20 mouse cellular contexts compared by ENCODE assay signal in genomic region chr10:51793876-51794275, GRCm38 (mm10).
DNase-seq lines count a peak whose midpoint lies in the region; ATAC-seq and TF ChIP-seq lines count a peak whose summit lies in the region.
"Had no signal": no experiment of that assay in that cellular context is flagged by ENCODE, and none has a peak within 500 bp of the region (broad histone marks: within the 10 kb centered on the region; RNA-seq: fewer than 3 reads in every experiment).

No protein-coding gene starts in this region.

- H3K4me2 ChIP-seq in hindbrain, postnatal 0 days (ENCODE audit: low read depth, low read length) = no peak overlapping the region
- H3K4me2 ChIP-seq in hindbrain, embryonic 12.5 days (replicated peaks) = no peak overlapping the region
- H3K4me2 ChIP-seq: forebrain, embryonic 13.5 days; lung, embryonic 14.5 days; stomach, embryonic 15.5 days had no signal

- no peak overlapping the region for H3K9ac ChIP-seq in hindbrain, postnatal 0 days (replicated peaks; ENCODE audit: low read length)
- H3K9ac ChIP-seq in hindbrain, embryonic 12.5 days = no peak overlapping the region
- H3K9ac ChIP-seq: forebrain, embryonic 13.5 days; lung, embryonic 14.5 days; stomach, embryonic 15.5 days had no signal

- 58% methylated on average over 7 of the region's 7 CpGs for WGBS in hindbrain, postnatal 0 days
- WGBS in hindbrain, embryonic 12.5 days = 93% methylated on average over 7 of the region's 7 CpGs

- H3K4me1 ChIP-seq in hindbrain, postnatal 0 days (ENCODE audit: insufficient read depth, low read length) = no peaks in the 10 kb centered on the region
- no peaks in the 10 kb centered on the region for H3K4me1 ChIP-seq in hindbrain, embryonic 12.5 days
- H3K4me1 ChIP-seq: embryonic facial prominence, embryonic 10.5 days; forebrain, embryonic 13.5 days; stomach, embryonic 15.5 days had no signal

- H3K27me3 ChIP-seq in hindbrain, postnatal 0 days (ENCODE audit: insufficient read depth, low read length) = no peaks in the 10 kb centered on the region
- no peaks in the 10 kb centered on the region for H3K27me3 ChIP-seq in hindbrain, embryonic 12.5 days
- H3K27me3 ChIP-seq: CH12.LX; forebrain, embryonic 13.5 days; stomach, embryonic 15.5 days had no signal

- no peak for TF ChIP-seq CTCF in hindbrain, postnatal 0 days (IDR thresholded peaks at IDR 0.05; ENCODE audit: low read depth)

- H3K9me3 ChIP-seq in hindbrain, postnatal 0 days (ENCODE audit: low read length) = no peaks in the 10 kb centered on the region
- no peaks in the 10 kb centered on the region for H3K9me3 ChIP-seq in hindbrain, embryonic 12.5 days (replicated peaks)
- H3K9me3 ChIP-seq: embryonic facial prominence, embryonic 10.5 days; forebrain, embryonic 13.5 days; stomach, embryonic 15.5 days had no signal

- ATAC-seq in hindbrain, postnatal 0 days = no peak
- ATAC-seq in hindbrain, embryonic 12.5 days (ENCODE audit: low FRiP score) = no peak
- no peak for ATAC-seq in monocyte, adult 5-6 weeks (replicated peaks; ENCODE audit: insufficient number of reproducible peaks, low FRiP score, low TSS enrichment, poor library complexity, severe bottlenecking)
- ATAC-seq: forebrain, embryonic 13.5 days; midbrain, embryonic 16.5 days had no signal

- no peak overlapping the region for H3K4me3 ChIP-seq in hindbrain, postnatal 0 days (ENCODE audit: low read length)
- H3K4me3 ChIP-seq in hindbrain, embryonic 12.5 days = no peak overlapping the region
- H3K4me3 ChIP-seq: embryonic facial prominence, embryonic 10.5 days; forebrain, embryonic 13.5 days; stomach, embryonic 15.5 days had no signal

- no peak overlapping the region for H3K27ac ChIP-seq in hindbrain, postnatal 0 days
- H3K27ac ChIP-seq in hindbrain, embryonic 12.5 days = no peak overlapping the region
- H3K27ac ChIP-seq: embryonic facial prominence, embryonic 10.5 days; forebrain, embryonic 13.5 days; stomach, embryonic 15.5 days had no signal

- peak; percentile 86 to 89 for DNase-seq in cerebellum, postnatal 10 days
- DNase-seq in cerebellum, adult 9-11 months = no peak
- peak; percentile 51 for DNase-seq in hindbrain, postnatal 0 days (ENCODE audit: low spot score)
- peak; percentile 12 for DNase-seq in adipocyte (ENCODE audit: low spot score)
- DNase-seq in gastrocnemius, postnatal 25 days = peak; percentile 8
- DNase-seq: kidney, adult 2 months; kidney, postnatal 14 days; liver; lung, embryonic 14.5 days; lung, postnatal 36 days; right cerebral cortex, postnatal 25 days; thymus, adult 18-20 months; thymus, postnatal 4 days had no signal

- H3K36me3 ChIP-seq in hindbrain, postnatal 0 days (ENCODE audit: insufficient read depth, low read length) = no peaks in the 10 kb centered on the region
- no peaks in the 10 kb centered on the region for H3K36me3 ChIP-seq in hindbrain, embryonic 12.5 days
- H3K36me3 ChIP-seq: embryonic facial prominence, embryonic 10.5 days; stomach, embryonic 15.5 days had no signal
